Mouse (Mus musculus): ENCODE data around the gene Olfr718-ps1.

Gene Olfr718-ps1

DNA sequence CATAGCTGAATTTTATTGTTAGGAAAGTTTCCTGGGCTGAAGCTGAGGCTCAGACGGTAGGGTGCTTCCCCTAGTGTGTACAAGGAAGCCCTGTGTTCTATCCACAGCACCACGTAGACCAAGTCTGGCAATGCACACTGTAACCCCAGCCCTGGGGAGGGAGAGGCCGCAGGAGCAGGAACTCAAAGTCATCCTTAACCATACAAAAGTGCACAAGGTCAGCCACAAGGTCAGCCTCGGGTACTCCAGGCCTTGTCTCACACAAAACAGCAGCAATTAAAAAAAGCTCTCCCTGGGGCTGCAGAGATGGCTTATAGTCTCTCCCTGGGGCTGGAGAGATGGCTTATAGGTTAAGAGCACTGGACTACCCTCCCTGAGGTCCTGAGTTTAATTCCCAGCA lies 20.5 kb downstream of the Olfr718-ps1 start:
- DNase-seq, result no peak

DNA sequence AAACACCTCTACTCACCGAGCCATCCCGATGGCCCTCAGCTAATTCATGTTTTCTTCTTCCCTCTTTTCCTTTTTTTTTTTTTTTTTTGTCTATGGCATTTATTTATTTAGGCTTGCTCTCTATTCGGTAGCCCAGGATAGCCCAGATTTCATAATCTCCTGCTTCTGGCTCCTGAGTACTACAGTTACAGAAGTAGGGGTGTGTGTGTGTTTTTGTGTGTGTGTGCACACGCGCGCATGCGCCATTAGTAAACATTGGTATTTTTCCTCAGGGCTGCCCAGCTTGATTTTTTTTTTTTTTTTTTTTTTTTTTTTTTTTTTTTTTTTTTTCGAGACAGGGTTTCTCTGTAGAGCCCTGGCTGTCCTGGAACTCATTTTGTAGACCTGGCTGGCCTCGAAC lies 21.3 kb downstream of the Olfr718-ps1 start:
- DNase-seq, result no peak

DNA sequence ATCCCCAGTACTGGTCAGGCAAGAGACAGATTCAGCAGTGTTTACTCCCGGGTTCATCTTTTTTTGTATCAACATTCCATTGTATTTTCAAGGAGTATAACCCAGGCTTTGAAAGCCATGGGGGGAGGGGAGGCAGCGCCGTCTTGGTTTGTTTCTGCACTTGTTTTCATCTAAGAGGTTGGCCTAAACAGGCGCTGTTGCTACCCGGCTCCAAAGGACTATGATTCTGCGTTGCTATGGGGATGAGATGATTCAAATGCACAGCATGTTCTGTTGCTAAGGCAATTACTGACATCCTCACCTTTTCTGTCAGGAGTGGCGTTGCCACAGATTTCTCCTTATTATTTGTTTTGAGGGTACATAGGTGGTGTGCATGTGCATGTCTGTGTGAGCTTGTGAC lies 21.8 kb downstream of the Olfr718-ps1 start:
- DNase-seq, result no peak

DNA sequence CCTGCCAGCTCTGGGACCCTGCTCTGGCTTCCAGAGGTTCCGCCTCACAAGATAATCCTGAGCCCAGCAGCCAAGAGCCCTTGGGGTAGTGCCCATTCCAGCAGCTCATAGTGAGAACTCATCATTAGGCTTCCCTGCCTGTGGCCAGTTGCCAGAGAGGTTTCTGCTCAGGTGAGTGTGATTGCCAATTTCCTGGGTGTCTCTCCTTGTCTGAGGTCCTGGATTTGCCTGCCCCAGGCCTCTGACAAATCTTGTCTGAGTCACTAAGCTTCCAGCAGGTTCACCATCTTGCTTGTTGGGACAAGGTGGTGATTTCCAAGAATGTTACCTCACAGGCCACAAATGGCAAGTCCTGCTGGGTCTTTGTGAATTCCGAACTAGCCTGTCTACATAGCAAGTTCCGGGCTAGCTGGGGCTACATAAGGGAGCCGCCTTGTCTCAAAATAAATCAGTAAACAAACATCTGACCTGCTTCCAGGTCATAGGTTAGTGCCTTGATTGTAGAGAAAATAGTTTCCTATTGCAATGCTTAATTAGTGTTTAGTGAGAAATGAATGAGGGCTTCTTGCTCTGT lies 22.5 kb downstream of the Olfr718-ps1 start:
- DNase-seq, result no peak

DNA sequence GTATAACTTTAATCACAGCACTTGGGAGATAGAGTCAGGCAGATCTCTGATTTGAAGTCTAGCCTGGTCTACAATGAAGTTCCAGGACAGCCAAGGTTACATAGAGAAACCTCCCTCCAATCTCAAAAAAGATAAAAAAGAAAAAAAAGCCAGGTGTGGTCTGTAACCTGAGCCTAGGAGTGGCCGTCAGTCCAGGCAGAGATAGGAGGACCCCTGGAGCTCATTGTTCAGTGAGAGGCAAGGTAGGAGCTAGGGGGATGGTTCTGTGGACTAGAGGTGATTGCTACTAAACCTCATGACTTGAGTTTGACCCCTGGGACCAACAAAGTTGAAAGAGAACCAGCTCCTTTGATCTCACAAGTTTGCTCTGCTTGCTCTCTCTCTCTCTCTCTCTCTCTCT lies 24.7 kb downstream of the Olfr718-ps1 start:
- DNase-seq, result no peak

DNA sequence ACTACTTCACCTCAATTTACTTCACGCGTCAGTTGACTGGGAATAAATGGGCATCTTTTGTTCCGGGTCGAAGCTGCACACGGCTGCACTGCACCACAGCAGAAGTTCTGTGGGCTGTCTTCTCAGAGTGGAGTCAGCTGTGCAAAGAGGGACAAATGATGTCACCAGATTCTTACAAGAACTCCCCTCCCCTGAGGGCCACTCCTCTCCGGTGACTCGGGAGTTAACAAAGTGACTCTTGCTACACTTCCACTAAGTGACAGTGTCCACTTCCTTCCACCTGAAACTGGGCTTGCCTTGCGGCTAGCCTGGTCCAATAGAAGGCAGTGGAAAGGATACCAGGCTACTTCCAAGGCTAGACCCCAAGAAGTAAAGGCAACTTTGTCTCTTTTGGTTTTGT lies 25.3 kb downstream of the Olfr718-ps1 start:
- no peak for DNase-seq

DNA sequence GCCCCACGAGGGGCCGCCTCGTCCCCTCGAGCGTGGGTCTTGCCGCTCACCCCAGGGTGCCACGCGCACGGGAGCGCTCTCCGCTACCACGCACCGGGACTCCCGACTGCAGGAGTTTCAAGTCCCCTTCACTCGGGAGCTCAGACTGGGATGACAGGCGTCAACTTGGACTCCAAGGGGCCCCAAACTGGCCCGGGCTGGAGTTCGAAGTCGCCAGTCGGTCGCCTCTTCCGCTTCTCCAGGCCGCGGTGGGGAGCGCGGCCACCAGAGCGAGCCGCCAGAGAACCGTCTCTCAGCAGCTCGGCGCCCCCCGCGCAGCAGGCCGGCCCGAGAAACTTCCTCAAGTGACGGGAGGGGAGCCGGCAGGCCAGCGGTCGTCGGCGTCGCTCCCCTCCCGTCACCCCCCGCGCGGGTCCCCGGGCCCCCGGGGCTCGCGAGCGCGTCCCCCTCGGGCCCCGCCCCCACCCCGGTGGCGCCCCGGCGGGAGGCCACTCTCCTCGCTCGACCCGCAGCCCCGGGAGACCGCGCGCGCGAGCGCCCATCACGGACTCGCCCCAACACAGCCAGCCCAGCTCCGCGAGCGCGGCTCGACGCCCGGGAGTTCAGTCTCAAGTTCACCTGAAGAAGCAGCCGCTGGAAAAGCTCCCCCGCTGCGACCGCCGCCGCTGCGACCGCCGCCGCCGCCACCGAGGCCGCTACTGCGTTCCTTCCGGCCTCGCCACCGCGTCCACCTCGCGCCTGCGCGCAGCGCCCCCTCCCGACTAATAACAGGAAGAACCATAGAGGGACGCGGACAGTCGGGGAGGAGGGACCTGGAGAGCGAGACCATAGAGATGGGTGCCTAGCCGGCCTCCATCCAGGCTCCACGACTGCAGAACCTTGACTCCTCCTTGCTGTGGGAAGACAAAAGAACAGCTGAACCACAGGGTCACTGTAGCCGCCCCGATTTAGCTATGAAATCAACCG lies 34.8 kb downstream of the Olfr718-ps1 start, which contains the start of gene Rnf216:
TSS of gene Rnf216 (minus strand) at position 714 of the 966 bp plus-strand sequence.
- DNase-seq, result peak; percentile 61 to 67

DNA sequence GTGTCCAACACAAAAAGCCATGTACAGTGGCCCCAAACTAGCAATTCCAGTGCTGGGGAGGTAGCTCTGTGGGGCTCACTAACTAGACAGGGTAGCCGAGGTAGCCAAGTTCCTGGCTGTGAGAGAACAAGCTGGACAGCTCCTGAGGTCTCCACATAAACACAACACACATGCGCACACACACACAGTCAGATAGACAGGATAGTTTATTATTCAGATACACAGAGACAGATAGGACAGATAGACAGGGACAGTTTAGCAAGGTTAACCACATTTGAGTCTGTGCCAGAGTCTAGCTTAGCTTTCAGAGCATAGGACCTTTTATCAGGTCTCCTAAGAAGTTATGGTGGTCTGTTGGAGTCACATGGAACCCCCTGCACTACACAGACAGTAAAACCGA lies 40.5 kb downstream of the Olfr718-ps1 start:
- no peak for DNase-seq

DNA sequence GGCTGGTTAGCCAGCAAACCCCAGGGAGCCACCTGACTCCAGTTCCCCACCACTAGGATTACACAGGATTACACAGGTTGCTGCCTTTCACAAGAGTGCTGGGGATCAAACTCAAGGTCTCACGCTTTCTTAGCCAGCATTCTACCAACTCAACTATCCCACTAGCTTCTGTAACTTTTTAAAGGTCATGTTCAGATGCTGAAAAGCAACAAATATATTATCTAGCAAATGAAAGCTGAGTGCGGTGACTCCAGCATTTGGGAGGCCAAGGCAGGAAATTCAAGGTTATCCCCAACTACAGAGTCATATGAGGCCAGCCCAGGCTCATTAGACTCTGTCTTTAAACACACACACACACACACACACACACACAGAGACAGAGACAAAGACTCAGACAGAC lies 44.1 kb downstream of the Olfr718-ps1 start:
- no peak for DNase-seq

DNA sequence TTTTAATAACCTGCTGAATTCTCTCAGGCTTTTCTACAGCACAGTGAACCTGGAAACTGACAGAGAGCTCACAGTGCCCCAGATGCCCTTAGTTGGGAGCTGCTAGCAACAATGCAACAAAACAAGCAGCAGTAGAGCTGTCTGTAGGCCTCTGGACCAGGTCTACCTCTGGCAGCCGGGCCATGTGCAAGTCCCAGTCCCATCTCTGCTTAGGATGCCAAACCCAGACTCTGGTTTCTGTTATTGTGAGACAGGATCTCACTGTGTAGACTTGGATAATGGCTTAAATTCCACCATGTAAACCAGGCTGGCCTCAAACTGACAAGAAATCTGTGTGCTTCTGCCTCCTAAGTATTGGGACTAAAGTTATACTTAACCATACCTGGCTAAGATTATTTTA lies 45.8 kb downstream of the Olfr718-ps1 start:
- no peak for DNase-seq

DNA sequence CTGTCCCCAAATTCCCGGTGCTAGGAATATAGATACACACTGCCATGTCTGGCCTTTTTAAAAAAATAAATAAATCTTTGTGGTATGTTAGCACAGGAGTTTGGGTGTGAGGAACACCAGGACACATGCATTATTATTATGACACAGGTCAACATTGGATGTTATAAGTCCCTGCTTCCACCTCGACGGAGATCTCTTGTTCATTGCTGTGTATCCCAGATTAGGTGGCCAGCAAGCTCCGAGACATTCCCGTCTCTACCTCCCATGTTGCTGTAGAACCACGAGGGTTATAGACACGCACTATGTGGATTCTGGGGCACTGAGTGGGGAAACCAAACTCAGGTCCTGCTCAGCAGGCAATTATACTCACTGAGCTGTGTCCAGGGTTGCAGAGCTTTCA lies 52.1 kb downstream of the Olfr718-ps1 start:
- no peak for DNase-seq

DNA sequence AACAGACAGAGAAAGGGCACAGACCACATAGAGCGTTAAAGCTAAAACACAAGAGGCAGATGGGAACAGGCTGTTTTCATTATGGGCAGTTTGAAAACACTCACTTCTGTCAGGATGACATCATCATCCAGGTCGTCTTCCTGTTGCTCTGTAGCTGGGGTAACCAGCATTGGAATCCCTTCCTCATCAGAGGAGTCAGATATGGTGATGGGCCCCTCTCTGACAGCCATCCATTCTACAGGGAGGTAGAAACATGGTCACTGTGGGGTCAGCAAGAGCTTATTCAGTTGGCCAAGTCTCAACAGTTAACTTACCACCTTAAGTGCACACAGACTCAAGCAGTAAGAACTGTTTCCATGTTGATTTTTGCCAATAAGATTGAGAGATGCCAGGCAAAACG lies 54.5 kb downstream of the Olfr718-ps1 start:
- no peak for DNase-seq

DNA sequence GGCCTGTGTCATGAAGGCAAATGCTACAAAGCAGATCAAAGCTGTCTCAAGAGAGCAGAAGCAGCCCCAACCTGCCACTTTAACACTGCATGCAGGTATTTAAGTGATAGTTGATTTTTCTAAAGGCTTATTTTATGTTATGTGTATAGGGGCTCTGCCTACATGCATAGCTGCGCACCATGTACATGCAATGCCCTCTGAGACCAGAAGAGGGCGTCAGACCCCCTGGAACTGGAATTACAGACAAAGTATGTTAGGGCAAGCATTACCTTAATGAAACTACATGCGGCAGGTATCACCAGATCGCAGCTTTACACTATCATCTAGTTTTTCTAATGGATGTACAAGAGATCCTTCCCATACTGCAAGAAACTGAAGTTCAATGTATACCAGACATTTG lies 62.5 kb downstream of the Olfr718-ps1 start:
- DNase-seq, result no peak

Data from thymus, adult 18-20 months (tissue).